Mouse (Mus musculus) forebrain, embryonic 13.5 days (tissue): Measurements from ENCODE around the gene Fam120b. TPM values are rescaled to one million over a fixed set of nuclear protein-coding genes. Genes with fewer than 3 reads are reported as not detected.
"Not testable (repeated sequence)": the region's sequence is repeated elsewhere in the genome, so short reads cannot be mapped to it uniquely, and the experiment has no call there.

Experiments used
- ATAC-seq: fragments of 200-750 bp; cut with Nextera tagmentation; 2 replicates; pipeline ENCODE4 v1.8.0; 2017
- H3K27ac ChIP-seq: fragments of 300-500 bp; sonication (generic); 2 replicates; pipeline ENCODE4 v1.5.1; 2015; ENCODE audit warnings: inconsistent platforms, mild to moderate bottlenecking, moderate library complexity
- H3K27me3 ChIP-seq: fragments of 300-500 bp; sonication (generic); 2 replicates; pipeline ENCODE4 v1.6.1; 2015; ENCODE audit warnings: mild to moderate bottlenecking, inconsistent platforms
- H3K36me3 ChIP-seq: fragments of 300-500 bp; sonication (generic); 2 replicates; pipeline ENCODE4 v1.6.1; 2015; ENCODE audit warnings: mild to moderate bottlenecking, inconsistent platforms; ENCODE audit not compliant: poor library complexity, severe bottlenecking
- H3K4me1 ChIP-seq: fragments of 300-500 bp; sonication (generic); 2 replicates; pipeline ENCODE4 v1.6.1; 2015; ENCODE audit warnings: inconsistent platforms
- H3K4me2 ChIP-seq: fragments of 300-500 bp; sonication (generic); 2 replicates; pipeline ENCODE4 v1.6.1; 2015; ENCODE audit warnings: inconsistent platforms, mild to moderate bottlenecking, moderate library complexity
- H3K4me3 ChIP-seq: fragments of 300-500 bp; sonication (generic); 2 replicates; pipeline ENCODE4 v1.5.1; 2015; ENCODE audit warnings: mild to moderate bottlenecking, inconsistent platforms
- H3K9ac ChIP-seq: fragments of 300-500 bp; sonication (generic); 2 replicates; pipeline ENCODE4 v1.6.1; 2015; ENCODE audit warnings: mild to moderate bottlenecking, inconsistent platforms
- H3K9me3 ChIP-seq: fragments of 300-500 bp; sonication (generic); replicated peaks from 2 replicates; pipeline ENCODE4 v1.6.1; 2016; ENCODE audit warnings: inconsistent platforms
- WGBS: fragments of 180-500 bp; shearing (Covaris S2); methylation state at CpG from one replicate; pipeline ENCODE4 v1.1.7; 2015; 5-methylcytosine and 5-hydroxymethylcytosine counted together
- polyA plus RNA-seq: library from polyadenylated mRNA; unstranded; fragments of >200 nt; fragmentation: Nextera tagmentation; extraction: Ambion mirVana; gene quantifications from 2 replicates; pipeline ENCODE4 v1.2.1, GENCODE M21; 2015

The Fam120b gene
- polyA plus RNA-seq, 1 experiment from 2014 or later: 37.1 TPM

GRCm38 (mm10) chr17:15440463-15441121, 44.6 kb downstream of the Fam120b start:
- peak overlapping the region; percentile 34; the same call in 1 of the 2 replicates for H3K9ac ChIP-seq
- no peaks in the 10 kb centered on the region for H3K9me3 ChIP-seq
- peak overlapping the region; percentile 46 for H3K4me2 ChIP-seq
- ATAC-seq: peak; percentile 95
- no peak overlapping the region for H3K4me3 ChIP-seq
- WGBS: 5% methylated on average over 11 of the region's 11 CpGs
- H3K36me3 ChIP-seq: no peaks in the 10 kb centered on the region
- H3K4me1 ChIP-seq: peaks cover 24% of the 10 kb centered on the region
- H3K27ac ChIP-seq: peak overlapping the region; percentile 75
- no peaks in the 10 kb centered on the region for H3K27me3 ChIP-seq

DNA sequence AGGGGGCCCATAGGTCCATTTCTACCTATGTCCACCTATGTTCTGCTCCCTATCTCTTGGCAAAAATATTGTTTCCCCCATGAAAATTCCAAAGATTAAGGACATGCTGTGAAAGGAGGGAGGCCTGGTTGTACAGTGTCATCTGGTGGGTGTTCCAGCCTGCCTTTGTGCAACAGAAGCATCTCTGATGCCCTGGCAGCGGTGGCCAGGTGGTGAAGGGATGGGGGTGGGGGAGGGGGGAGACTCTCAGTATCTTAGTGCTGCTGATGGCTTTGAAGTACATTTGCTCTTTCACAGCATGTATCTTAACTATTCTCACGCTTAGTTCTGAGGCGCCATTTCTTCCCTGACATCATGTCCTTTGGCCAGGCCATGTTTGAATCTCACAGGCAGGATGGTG, 49.4 kb downstream of the Fam120b start:
- no peak overlapping the region for H3K4me3 ChIP-seq
- H3K4me1 ChIP-seq: peaks cover 13% of the 10 kb centered on the region
- ATAC-seq: no peak
- no peak overlapping the region for H3K27ac ChIP-seq
- no peaks in the 10 kb centered on the region for H3K36me3 ChIP-seq
- H3K9me3 ChIP-seq: no peaks in the 10 kb centered on the region
- H3K27me3 ChIP-seq: no peaks in the 10 kb centered on the region
- 77% methylated on average over 3 of the region's 3 CpGs for WGBS
- no peak overlapping the region for H3K9ac ChIP-seq
- H3K4me2 ChIP-seq: no peak overlapping the region

DNA sequence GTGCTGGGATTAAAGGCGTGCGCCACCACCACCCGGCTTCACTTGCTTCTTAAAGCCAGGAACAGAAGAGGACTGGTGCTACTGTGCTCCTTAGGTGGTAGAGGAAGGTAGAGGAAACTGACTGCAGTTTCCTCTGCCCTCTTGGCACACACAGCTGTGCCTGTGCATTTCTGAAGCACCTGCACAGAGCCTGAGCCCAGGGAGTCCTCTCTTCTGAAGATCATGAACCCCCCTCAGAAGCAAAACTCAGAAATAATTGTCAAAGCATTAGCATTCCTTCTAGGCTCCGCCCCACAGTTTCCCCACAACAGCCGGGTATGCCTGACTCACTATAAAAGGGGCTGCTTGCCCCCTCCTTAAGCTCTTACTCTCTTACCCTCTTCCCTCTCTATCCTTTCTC, 51.8 kb downstream of the Fam120b start:
- Histone ChIP-seq H3K36me3 (no peaks in the 10 kb centered on the region), H3K4me3 (no peak overlapping the region), H3K27ac (no peak overlapping the region), H3K9ac (no peak overlapping the region), H3K27me3 (no peaks in the 10 kb centered on the region), H3K4me2 (no peak overlapping the region), H3K4me1 (no peaks in the 10 kb centered on the region), H3K9me3 (no peaks in the 10 kb centered on the region)
- WGBS: 68% methylated on average over 5 of the region's 5 CpGs
- no peak for ATAC-seq

- H3K4me2 ChIP-seq, H3K4me1 ChIP-seq, H3K27ac ChIP-seq, H3K9me3 ChIP-seq, H3K9ac ChIP-seq, ATAC-seq, H3K36me3 ChIP-seq, H3K4me3 ChIP-seq, H3K27me3 ChIP-seq: not testable (repeated sequence)
- WGBS: 83% methylated on average over 5 of the region's 6 CpGs
Observed at GRCm38 (mm10) chr17:15449144-15449543, 53.1 kb downstream of the Fam120b start.

DNA sequence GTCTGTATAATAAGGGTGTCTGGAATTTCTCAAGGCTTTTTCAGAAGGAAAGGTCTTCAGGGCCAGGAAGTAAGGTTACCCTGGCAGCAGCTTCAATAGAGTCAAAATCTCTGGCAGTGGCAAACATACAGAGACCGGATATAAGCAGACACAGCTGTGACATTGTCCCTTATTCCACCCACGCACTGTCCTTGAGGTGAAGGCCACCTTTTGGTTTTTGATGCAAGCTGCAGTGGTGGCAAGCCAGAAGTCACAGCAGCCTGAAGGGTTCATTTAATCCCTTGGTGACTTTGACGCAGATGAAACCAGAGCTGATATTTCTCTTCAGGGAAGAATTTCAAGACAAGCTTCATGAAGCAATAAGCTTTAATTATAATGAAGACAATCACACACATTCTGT, 53.6 kb downstream of the Fam120b start:
- Histone ChIP-seq H3K27me3 (no peaks in the 10 kb centered on the region), H3K27ac (no peak overlapping the region), H3K4me1 (no peaks in the 10 kb centered on the region), H3K9me3 (no peaks in the 10 kb centered on the region), H3K9ac (no peak overlapping the region), H3K4me2 (no peak overlapping the region), H3K36me3 (no peaks in the 10 kb centered on the region), H3K4me3 (no peak overlapping the region)
- WGBS: 79% methylated on average over 3 of the region's 3 CpGs
- ATAC-seq: no peak

DNA sequence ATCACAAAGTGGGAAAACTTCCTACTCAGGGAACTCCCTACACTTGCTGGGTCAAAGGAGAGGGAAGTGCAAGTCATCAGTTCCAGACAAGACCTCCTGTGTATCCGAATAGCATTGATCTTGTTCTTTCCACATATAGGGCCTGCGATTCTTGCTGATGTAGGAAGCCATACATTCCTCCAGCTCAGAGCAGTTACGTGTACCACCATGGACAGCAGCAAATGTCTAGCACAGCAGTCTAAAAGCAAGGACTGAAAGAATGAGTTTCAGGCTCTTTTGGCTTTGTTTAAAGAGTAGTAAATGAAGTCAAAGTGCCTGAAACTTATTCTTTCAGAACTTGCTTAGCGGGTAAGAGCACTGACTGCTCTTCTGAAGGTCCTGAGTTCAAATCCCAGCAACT, 59.2 kb downstream of the Fam120b start:
- Histone ChIP-seq H3K27ac (no peak overlapping the region), H3K9ac (no peak overlapping the region), H3K4me2 (no peak overlapping the region), H3K9me3 (no peaks in the 10 kb centered on the region), H3K27me3 (no peaks in the 10 kb centered on the region), H3K4me1 (no peaks in the 10 kb centered on the region), H3K36me3 (no peaks in the 10 kb centered on the region), H3K4me3 (no peak overlapping the region)
- ATAC-seq: no peak
- WGBS: 91% methylated on average over 4 of the region's 4 CpGs

DNA sequence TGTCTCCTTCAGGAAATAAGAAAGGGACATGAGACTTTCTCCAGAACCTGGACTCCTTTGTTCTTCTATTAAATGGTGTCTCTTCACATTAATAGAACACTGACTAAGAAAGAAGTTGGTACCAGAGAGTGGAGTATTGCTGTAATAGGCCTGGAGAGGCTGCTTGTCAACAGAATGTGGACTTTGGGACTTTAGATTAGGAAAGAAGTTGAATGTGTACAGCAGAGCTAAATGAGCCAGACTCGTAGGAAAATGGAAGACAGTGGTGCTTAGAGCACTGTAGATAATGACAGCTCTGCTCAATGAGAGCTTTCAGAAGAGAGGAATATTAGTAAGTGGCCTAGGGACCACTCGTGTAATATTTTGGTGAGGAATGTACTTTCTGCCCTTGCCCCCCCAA, 60.6 kb downstream of the Fam120b start:
- Histone ChIP-seq H3K4me2 (no peak overlapping the region), H3K9ac (no peak overlapping the region), H3K36me3 (peaks cover 3% of the 10 kb centered on the region; the same call in 1 of the 2 replicates), H3K4me3 (no peak overlapping the region), H3K27me3 (no peaks in the 10 kb centered on the region), H3K4me1 (no peaks in the 10 kb centered on the region), H3K9me3 (no peaks in the 10 kb centered on the region), H3K27ac (no peak overlapping the region)
- ATAC-seq: no peak
- 83% methylated on average over 2 of the region's 2 CpGs for WGBS

DNA sequence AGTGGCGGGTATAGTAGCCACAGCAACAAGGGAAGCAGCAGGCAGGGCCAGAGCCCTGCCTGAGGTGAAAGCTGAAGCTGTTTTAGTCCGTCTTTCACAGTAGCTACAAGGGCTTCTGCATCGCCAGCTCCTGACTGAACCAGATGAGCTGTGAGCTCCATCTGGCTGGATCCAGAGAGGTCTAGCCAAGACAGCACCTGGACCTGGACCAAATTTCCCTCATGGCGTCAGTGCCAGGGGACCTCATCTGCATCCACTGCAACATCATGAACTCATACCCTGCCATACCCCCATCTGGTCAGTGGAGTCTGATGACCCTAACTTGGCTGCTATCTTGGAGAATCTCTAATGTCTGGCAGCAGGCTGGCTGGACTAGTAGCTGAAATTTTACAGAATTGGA, 63.8 kb downstream of the Fam120b start:
- no peaks in the 10 kb centered on the region for H3K4me1 ChIP-seq
- peaks cover 6% of the 10 kb centered on the region; the same call in 1 of the 2 replicates for H3K36me3 ChIP-seq
- no peak overlapping the region for H3K4me3 ChIP-seq
- no peak for ATAC-seq
- WGBS: 82% methylated on average over 4 of the region's 4 CpGs
- no peak overlapping the region for H3K27ac ChIP-seq
- no peaks in the 10 kb centered on the region for H3K9me3 ChIP-seq
- H3K4me2 ChIP-seq: no peak overlapping the region
- no peaks in the 10 kb centered on the region for H3K27me3 ChIP-seq
- H3K9ac ChIP-seq: no peak overlapping the region

- Histone ChIP-seq H3K4me3 (no peak overlapping the region), H3K27ac (no peak overlapping the region), H3K9ac (no peak overlapping the region), H3K27me3 (no peaks in the 10 kb centered on the region), H3K4me1 (no peaks in the 10 kb centered on the region), H3K36me3 (peaks cover 10% of the 10 kb centered on the region; the same call in 1 of the 2 replicates), H3K9me3 (no peaks in the 10 kb centered on the region), H3K4me2 (no peak overlapping the region)
- WGBS: 94% methylated on average over 6 of the region's 6 CpGs
- ATAC-seq: no peak
Observed at GRCm38 (mm10) chr17:15461921-15462495, 66.0 kb downstream of the Fam120b start.

DNA sequence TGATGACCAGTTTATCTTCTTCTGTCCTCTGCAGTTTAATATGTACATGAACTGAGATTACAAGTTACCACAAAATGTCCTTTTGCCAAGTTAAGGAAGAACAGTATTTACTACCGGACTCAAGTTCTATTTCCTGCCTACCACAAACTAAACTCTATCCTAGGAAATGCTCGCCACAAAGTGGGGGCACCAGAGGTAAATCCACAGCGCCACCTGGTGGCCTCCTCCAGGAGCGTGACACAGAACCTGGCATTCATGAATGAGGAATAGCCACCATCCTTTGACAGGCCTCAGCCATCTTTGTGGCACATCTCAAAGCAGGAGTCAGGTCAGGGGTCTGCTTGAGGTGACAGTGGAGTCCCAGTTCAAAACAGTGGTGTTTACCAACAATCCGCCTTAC, 71.7 kb downstream of the Fam120b start:
- 19% methylated on average over 5 of the region's 5 CpGs for WGBS
- peak; percentile 79 for ATAC-seq
- Histone ChIP-seq H3K4me3 (no peak overlapping the region), H3K27ac (no peak overlapping the region), H3K4me1 (no peaks in the 10 kb centered on the region), H3K4me2 (no peak overlapping the region), H3K27me3 (no peaks in the 10 kb centered on the region), H3K9me3 (no peaks in the 10 kb centered on the region), H3K9ac (no peak overlapping the region), H3K36me3 (peaks cover 33% of the 10 kb centered on the region)

- ATAC-seq: no peak
- Histone ChIP-seq H3K27me3 (no peaks in the 10 kb centered on the region), H3K36me3 (peaks cover 78% of the 10 kb centered on the region)
Observed at GRCm38 (mm10) chr17:15472671-15473070, 76.7 kb downstream of the Fam120b start.

More at GRCm38 (mm10) chr17:15472671-15473070, 76.7 kb downstream of the Fam120b start:
- 91% methylated on average over 4 of the region's 4 CpGs for WGBS
- Histone ChIP-seq H3K4me3 (no peak overlapping the region), H3K27ac (no peak overlapping the region), H3K9me3 (no peaks in the 10 kb centered on the region), H3K4me2 (no peak overlapping the region), H3K9ac (no peak overlapping the region), H3K4me1 (no peaks in the 10 kb centered on the region)
